Comparison of ENCODE assay signal across 12 mouse cellular contexts in the genomic region with DNA sequence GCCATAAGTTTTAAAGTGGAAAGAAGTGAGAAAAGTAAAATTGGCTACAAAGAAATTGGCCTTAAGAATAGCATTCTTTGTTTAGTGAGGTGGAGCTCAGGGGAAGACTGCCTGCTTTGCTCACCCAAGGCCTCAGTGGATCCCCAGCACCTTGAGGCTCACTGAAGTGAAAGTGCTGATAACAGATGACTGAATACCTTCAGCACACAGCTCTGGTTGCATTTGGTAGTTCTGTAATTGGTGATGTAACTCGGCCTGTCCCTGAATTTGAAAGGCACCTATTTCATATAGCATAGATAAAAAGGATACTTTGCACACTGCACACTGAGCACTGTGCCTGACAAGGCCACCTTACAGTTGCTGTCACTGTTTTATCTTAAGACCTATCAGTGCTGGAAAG. TPM values are rescaled to one million over a fixed set of nuclear protein-coding genes. Genes with fewer than 3 reads are reported as not detected.
"Had no signal": no experiment of that assay in that cellular context is flagged by ENCODE, and none has a peak within 500 bp of the region (broad histone marks: within the 10 kb centered on the region; RNA-seq: fewer than 3 reads in every experiment).

No protein-coding gene starts in this region.

- H3K36me3 ChIP-seq: limb, embryonic 10.5 days; liver, embryonic 15.5 days; midbrain, embryonic 13.5 days; stomach, embryonic 15.5 days had no signal

- H3K4me1 ChIP-seq: stomach, embryonic 15.5 days had no signal

- H3K9me3 ChIP-seq: limb, embryonic 10.5 days; liver, embryonic 15.5 days; midbrain, embryonic 13.5 days; stomach, embryonic 15.5 days had no signal

- DNase-seq: lung, adult 2 months; lung, postnatal 36 days; right cerebral cortex, postnatal 14 days; thymus, postnatal 36 days had no signal

- H3K9ac ChIP-seq: liver, embryonic 15.5 days; midbrain, embryonic 13.5 days; stomach, embryonic 15.5 days had no signal

- H3K27me3 ChIP-seq: liver, embryonic 15.5 days; midbrain, embryonic 13.5 days; stomach, embryonic 15.5 days had no signal

- H3K27ac ChIP-seq: left cerebral cortex, adult 2 months; limb, embryonic 10.5 days; liver, embryonic 15.5 days; midbrain, embryonic 13.5 days; stomach, embryonic 15.5 days had no signal

- H3K4me2 ChIP-seq: liver, embryonic 11.5 days; liver, embryonic 15.5 days; midbrain, embryonic 13.5 days; stomach, embryonic 15.5 days had no signal

- H3K4me3 ChIP-seq: left cerebral cortex, adult 2 months; limb, embryonic 10.5 days; liver, embryonic 15.5 days; midbrain, embryonic 13.5 days; stomach, embryonic 15.5 days had no signal

- ATAC-seq: lung, postnatal 0 days; midbrain, embryonic 13.5 days had no signal

RNA-seq across cellular contexts. Expression of a gene that starts 47.6 kb away (rescaled TPM):
- total RNA-seq: megakaryocyte progenitor cell, adult 5-6 weeks had no signal
